Mouse (Mus musculus): ENCODE measurements around the gene Sct. TPM values are rescaled to one million over a fixed set of nuclear protein-coding genes. Genes with fewer than 3 reads are reported as not detected.
"Not testable (repeated sequence)": the region's sequence is repeated elsewhere in the genome, so short reads cannot be mapped to it uniquely, and the experiment has no call there.

The Sct gene
- total RNA-seq, 4 experiments from 2014 or later: 0.67 TPM; not detected in 3

DNA sequence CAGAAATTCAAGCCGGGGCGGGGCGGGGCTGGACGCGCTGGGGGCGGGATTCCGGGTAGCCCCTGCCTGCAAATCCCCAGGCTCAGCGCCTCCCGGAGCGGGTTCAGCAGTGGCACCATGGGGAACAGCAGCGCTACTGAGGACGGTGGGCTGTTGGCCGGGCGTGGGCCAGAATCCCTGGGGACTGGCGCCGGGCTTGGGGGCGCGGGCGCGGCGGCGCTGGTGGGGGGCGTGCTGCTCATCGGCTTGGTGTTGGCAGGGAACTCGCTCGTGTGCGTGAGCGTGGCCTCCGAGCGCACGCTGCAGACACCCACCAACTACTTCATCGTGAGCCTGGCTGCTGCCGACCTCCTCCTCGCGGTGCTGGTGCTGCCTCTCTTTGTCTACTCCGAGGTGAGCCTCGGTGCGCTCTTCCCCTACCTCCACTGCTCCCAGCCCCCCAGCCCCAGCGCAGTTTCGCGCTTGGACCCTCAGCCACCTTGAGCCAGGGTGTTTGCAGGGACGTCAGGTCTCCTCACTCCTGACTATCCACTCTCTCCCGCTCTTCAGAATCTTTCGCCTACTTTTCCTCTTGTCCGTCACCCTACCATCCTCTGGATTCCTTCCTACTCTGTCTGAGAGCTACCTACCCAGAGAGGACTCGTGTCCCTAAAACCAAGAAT lies 13.1 kb upstream of the Sct start, which contains the start of gene Drd4:
Gene Drd4, plus strand, starts transcription at position 86 of the 662 bp plus-strand sequence.
- DNase-seq: no peak

DNA sequence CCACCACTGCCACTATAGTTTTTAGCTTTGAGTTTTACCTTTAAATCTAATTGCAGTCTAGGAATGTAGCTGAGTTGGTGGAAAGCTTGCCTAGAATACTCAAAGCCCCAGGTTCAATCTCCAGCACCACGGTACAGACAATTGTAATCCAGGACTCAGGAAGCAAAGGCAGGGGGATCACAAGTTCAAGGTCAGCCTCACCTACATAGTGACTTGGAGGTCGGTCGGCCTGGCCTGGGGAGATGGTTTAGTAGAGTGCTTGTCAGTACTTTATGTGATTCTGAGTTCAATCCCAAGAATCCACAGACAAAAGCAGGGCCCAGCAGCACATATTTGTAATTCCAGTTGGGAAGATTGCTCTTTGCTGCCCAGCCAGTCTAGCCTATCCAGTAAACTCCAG lies 9.1 kb upstream of the Sct start:
- no peak for DNase-seq

DNA sequence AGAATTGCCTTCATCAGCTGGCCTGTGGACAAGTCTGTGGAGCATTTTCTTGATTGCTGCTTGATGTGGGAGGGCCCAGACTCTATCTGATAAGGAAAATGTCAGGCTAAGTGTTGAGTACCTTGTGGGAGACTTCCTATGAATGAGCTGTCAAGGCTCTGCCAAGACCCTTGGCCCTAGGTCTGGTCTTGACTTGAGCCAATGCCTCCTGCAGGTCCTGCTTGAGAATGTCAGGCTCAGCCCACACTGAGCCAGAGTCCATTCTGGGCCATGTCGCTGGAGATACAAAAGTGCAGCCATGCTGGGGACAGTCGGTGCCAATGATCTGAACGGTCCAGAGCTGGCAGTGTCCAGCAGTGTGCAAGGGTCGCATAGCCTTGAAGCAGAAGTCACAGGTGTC lies 3.8 kb upstream of the Sct start:
- DNase-seq: no peak

DNA sequence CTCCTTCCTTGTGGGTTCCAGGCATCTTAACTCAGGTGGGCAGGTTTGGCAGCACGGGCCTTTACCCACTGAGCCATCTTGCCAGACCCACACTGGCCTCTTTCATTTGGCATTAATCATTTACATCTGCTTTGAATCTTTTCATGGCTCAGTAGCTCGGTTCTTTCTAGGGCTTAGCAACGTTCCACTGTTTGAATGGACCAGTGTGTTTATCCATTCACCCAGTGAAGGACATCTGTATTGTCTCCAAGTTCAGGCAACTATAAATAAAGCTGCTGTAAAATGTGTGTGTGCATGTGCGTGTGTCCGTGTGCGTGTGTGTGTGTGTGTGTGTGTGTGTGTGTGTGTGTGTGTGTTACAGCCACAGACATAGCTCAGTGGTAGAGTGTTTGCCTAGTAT lies 2.5 kb upstream of the Sct start:
- DNase-seq: no peak

DNA sequence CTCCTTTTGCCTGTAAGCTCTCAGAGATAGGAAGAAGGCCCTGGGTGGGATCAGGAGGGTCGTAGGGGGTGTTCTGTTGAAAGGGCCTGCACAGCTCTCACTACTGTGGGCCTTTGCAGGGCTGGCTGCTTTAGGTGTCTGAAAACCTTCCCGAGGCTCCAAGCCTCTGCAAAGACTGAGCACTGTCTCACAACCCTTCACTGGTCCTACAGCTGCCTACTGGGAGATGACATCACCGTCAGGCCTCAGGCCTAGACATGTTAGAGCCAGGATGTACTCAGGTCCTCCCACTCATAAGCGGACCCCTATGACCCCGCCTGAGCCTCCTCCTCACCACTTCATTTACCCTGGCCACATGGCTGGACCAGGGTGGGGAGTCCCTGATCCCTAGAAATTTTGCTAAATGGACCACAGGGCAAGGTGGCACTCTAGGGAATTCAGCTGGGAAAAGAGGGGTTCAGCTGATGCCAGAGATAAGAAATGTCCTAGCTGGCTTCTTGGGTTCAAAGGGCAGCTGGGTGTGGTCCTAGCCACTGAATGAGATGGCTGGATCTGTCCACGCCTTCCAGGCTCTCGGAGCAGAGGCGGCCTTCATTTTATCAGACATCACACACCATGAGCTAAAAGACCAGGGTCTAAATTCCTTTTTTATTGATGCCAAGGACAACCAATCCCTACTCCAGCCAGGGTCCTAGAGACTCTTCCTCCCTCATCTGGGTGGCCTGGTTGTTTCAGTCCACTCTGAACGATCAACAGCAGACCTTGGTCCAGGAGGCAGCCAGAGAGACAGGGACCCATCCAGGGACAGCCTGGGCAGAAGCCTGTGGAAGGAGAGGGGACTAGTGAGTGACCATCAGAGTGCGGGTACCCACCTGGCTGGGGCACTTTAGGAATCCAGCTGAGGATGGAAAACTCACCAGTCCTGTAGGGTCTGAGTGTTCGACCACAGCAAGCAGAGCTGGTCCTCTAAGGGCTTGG lies 943 bp downstream of the Sct start:
- DNase-seq: no peak

DNA sequence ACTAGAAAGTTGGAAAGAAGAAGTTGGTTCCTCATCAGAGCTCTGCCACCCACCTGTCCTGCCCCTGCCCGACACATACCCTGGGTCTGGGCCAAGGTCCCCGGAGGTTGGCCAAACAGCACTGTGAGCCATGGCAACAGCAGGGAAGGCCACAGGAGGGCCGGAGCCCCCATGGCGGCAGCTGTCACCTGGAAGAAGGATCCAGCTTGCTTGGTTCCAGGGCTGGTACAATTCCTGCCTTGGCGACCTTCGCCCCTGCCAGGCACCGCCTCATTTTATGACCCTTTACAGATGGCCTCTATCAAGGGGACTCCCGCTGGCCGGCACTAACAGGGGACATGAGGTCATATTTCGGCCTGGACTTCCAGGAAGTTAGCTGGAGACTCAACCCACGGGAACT lies 2.4 kb downstream of the Sct start, which contains the start of gene Cdhr5:
Gene Cdhr5, minus strand, starts transcription at position 241 of the 400 bp plus-strand sequence.
- no peak for DNase-seq

DNA sequence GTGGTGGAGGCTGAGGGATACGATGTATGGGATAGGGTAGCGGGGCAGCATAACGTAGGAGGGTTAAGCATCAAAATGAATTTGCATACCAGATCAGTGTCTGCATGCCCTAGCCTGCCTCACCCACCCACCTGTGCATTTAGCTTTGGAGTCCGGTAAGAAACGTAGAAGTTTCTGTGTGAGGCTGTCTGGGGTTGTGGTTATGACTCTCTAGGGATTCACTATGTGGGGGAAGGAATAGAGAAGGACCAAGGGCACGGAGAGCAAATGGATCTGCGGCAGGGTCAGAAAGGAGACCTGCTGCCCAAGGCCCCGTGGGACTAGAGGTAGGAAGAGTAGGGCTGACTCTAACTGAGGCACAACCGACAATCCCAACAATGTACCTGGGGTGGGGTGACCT lies 3.6 kb downstream of the Sct start:
- DNase-seq: no peak

DNA sequence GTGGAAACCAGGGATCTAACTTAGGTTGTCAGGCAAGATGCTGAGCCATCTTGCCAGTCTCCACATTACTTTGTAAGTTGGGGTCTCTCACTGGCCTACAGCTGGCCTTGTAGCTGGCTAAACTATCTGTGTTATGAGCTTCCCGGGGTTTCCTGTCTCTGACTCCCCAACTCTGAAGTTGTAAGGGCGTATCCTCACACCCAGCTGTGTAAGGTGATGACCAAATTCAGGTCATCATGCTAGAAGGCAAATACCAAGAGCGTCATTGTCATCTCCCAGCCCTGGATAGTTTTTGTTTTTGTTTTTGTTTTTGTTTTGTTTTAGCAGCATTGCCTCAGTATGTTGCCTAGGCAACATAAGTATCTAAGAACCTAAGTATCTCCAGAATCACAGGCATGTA lies 8.3 kb downstream of the Sct start:
- DNase-seq: no peak

DNA sequence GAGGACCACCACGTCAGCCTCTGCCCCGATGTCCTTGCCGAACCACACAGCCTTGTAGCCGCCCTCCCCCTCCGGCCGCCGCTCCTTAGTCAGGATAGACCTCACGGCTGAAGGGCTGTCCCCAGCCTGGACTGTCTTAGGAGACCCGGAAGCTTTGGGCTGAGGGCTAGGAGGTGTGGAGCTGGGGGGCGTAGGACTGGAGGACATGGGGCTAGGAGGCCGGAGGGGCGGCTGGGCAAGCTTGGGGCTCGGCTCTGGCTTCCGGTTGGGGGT lies 9.7 kb downstream of the Sct start:
- no peak for DNase-seq

DNA sequence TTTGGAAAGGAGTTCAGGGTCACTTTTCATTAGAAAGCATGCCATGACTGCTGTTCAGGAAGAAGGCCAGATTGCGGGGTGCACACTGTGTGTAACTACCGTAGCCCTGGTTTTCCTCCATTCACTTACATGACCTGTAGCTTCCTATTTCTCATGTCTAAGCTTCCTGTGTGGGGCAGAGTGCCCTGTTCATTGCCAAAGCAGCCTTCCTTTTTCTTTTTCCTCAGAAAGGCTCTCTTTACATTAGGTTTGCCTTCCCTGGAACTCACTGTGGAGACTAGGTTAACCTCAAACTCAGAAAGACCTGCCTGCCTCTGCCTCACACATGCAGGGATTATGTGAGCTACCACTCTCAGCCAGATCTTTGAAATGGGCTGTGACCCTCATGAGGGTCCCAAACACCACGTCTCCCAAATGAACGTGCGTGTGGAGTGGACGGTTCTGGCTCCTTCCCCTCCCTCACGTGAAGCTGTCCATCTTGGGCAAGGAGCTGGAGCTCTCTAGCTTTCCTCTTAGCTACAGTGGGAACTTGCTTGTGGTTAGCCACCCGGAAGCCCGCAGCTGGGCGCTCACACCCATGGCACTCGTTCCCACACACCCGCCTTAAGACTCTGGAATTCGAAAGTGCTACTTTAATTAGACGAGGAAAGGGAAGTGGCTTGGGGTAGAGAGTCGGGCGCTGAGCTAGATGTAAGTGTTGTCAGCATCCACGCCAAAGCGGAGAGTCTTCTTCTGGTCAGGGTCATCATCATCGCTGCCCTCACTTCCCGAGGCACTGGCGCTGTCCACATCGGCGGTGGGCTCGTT lies 10.3 kb downstream of the Sct start:
- no peak for DNase-seq

DNA sequence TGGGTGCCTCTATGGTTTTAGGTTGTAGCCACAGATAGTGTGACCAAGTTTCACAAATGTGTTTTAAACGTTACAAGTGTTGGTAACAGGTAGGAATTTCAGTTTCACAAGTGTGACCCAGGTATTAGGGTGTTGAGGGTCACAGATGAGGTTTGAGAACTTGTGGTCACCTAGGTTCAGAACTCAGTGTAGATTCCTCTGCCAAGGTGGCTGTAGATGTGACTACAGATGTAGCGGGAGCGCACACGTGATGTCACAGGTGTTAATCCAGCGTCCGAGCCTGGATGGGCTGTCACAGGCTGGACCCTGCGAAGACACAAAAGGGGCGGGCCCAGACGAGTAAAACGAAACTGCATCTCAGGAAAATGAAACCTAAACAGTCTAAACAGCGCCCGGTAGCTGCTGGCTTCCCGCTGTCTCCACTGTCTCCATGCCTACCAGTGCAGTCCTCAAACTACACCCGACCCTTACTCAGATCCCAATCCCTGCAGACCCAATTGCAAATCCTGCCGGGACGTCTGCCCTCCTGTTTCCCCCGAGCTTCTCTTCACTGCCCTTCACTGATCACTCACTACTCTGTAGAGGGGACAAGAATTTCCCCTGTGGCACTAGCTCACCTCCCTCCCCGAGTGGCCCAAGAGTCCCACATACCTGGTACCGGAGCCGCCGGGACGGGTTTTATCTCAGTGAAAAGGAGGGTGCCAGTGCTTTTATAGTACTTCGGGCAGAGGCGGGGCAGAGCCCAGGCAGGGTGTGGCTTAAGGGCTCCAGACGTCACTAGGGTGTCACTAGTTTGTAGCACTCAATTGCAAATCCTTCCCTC lies 13.0 kb downstream of the Sct start, which contains the start of gene Irf7:
Gene Irf7, minus strand, starts transcription at position 743 of the 823 bp plus-strand sequence.
- DNase-seq: peak; percentile 70

DNA sequence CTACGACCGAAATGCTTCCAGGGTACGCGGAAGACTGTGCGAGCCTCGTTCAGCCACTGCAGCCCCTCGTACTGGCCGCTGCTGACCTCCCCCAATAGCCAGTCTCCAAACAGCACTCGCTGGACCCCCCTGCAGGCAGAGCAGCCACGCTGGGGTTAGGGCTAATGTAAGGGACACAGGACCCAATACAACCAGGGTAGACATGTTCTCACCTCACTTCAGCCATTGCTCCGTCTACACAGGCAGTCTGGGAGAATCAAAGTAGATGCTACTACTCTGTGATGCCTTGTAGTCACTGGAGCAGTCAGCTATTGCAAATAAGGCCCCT lies 13.6 kb downstream of the Sct start:
- DNase-seq: no peak

DNA sequence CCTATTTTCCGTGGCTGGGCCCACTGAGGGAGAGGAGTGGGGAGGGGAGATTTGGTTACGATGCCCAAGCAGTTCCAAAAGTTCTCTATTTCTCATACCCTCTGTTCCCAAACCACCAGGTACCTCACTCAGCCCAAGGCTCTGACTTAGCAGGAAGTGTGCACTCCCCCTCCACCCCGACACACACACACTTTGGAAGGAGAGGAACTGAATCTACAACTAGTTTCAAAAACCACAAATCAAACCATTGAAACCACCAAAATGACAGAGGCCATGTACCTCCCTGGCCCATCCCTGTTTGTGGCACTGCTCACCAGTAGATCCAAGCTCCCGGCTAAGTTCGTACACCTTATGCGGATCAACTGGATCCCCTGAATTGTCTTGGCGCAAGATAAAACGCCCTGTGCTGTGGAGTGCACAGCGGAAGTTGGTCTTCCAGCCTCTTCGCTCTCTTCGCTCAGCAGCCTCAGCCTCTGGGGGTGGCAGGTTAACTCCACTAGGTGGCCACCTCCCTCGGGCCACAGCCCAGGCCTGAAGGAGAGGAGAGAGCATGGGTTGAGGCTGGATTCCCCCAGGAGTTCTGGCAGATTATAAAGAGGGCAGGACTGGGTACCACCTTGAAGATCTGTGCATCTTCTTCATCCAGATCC lies 14.0 kb downstream of the Sct start:
- DNase-seq: no peak

DNA sequence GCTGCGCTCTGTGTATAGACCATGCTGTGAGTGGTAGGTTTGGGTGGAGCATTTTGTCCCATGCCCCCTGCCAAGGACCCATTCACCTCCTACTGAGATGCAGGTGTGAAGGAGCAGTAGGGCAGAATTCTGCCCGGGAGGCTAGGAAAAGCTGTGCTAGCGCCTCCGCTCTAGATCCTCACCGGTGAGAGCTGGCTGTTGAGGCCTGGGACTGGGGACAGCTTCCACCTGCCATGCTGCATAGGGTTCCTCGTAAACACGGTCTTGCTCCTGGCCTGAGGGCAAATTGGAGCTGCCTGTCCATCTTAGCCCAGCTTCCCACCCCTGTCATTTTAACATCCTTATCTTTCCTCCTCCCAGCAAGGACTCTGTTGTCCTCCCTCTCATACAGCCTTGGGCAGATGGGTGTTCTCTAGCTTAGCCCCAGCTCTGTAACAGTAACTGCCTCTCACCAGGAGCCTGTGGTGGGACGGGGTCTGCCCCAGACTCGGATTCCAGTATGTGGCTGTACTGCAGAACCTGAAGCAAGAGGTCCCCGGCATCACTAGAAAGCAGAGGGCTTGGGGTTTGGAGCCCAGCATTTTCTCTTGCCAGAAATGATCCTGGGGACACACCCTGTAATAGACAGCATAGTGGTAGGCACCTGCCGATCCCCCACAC lies 14.8 kb downstream of the Sct start:
- no peak for DNase-seq

DNA sequence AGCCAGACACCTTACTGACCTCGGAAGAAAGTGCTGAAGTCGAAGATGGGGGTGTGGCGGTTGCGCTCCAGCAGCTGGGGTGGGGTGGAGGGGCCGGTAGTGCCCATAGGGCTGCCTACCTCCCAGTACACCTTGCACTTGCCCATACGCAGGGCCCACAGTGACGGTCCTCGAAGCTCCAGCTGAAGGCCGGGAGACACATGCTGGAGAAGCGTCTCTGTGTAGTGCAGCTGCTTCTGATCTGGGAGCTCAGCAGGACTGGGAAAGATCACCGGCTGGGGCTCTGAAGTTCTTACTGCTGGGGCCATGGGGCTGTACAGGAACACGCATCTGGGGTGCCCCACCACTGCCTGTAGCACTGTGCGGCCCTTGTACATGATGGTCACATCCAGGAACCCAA lies 15.3 kb downstream of the Sct start:
- no peak for DNase-seq

DNA sequence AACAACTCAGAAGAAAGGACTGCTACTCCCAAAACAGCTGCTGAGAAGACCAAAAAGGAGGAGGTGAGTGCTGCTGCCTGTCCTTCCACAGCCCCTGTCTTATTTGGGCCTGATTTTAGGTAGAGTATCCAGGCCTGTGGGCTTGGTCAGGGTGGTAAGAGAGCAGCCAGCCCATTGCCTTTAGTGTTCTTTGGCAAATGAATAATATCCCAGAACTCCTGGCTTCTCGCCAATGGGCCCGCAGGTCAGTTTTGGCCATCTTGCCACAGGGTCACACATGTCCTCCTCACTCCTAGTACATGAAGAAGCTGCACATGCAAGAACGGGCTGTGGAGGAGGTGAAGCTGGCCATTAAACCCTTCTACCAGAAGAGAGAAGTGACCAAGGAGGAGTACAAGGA lies 17.5 kb downstream of the Sct start:
- no peak for DNase-seq

DNA sequence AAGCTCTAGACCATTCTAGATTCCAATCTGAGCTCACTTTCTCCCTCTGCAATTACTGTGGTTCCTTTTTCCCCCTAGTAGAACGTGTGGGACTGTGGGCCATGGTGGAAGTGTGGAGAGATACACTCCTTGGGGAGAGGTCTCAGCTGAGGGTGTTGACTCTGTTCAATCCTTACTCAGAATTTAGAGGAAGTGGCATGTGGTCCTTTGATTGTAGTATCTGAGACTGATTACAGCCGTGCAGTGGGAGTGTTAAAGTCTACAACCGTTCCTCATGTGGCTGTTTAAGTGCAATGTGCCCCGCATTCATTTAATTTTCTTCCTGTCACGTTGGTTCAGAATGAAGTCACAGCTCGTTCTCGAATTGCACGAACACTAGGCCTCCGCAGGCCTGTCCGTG lies 22.8 kb downstream of the Sct start:
- DNase-seq: no peak

DNA sequence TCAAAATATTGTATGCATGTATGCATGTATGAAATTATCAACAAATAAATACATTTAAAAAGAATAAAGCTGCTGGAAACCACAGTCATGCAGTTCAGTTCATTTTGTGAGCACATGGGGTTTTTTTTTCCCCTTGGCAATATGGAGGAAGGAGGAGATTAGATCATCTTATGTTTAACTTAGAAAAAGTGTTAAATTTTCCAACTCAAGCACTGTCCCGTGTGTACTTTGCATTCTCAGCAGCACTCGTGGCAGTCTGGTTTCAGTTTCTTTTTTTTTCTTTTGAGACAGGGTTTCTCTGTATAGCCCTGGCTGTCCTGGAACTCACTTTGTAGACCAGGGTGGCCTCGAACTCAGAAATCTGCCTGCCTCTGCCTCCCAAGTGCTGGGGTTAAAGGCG lies 28.4 kb downstream of the Sct start:
- DNase-seq: not testable (repeated sequence)

DNA sequence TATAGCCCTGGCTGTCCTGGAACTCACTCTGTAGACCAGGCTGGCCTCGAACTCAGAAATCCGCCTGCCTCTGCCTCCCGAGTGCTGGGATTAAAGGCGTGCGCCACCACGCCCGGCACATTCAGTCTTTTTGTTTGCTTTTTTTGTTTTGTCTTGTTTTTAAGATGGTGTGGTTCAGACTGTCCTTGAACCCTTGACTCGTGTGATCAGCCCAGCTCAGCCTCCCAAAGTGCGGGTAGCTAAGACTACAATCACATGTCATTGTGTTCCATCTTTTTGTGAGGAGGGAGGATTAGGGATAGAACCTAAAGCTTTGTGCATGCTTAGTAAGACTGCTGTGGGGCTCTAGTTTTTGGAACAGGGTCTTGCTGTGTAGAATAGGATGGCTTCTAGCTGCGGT lies 47.4 kb downstream of the Sct start:
- DNase-seq: no peak

DNA sequence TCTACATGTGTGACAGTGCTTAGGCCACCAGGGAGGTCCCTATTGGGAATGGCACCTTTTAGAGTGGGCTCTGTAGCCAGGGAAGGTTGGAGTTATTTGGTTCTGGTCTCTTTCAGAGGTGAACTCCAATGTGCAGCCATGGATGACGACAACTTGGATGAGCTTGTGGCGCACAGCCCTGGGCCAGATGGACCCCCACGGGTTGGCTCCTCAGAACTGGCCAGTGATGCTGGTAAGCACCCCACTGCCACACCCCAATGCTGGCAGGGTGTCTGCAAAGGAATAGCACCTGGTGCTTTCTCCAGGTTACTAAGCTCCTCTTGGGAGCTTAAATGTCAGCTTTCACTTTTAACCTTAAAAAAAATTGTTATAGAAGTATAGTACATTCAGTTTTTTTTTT lies 47.8 kb downstream of the Sct start:
- no peak for DNase-seq

DNA sequence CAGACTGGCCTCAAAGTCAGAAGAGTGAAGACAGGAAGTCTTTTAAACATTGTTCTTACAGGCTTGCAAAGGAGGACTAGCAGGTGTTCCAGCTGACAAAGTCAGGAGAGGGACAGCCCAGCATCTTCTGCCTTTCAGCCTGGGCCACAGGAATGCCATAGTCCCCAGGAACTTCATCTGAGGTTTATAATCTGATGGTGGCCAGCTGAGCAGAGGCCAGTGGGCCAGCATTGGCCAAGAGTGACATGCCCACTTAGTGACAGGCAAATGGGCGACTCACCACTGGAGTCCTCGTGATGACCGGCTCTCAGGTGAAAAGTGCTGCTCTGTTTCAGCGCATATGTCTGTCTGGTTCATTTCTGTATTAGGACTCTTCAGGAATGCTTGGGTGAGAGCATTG lies 48.4 kb downstream of the Sct start:
- DNase-seq: no peak
